Mouse (Mus musculus): ENCODE data around the gene Tmem168. TPM values are rescaled to one million over a fixed set of nuclear protein-coding genes. Genes with fewer than 3 reads are reported as not detected.

Gene Tmem168
- total RNA-seq, 2 experiments from 2014 or later = 17.4 to 19.8 TPM

- DNase-seq (ENCODE audit: low spot score) = no peak
- intact Hi-C loops (cut with DNase I) = no loop called here
Measured at GRCm38 (mm10) chr6:13592729-13593345, 15.1 kb downstream of the Tmem168 start.

- intact Hi-C loops (cut with DNase I) = no loop called here
- no peak for DNase-seq (ENCODE audit: low spot score)
Measured at GRCm38 (mm10) chr6:13586560-13586959, 21.3 kb downstream of the Tmem168 start.

- DNase-seq (ENCODE audit: low spot score) = no peak
- intact Hi-C loops (cut with DNase I) = no loop called here
Measured at GRCm38 (mm10) chr6:13586154-13586553, 21.7 kb downstream of the Tmem168 start.

GRCm38 (mm10) chr6:13584788-13585187 is 23.1 kb downstream of the Tmem168 start:
- intact Hi-C loops (cut with DNase I) = no loop called here
- no peak for DNase-seq (ENCODE audit: low spot score)

GRCm38 (mm10) chr6:13582075-13582474 is 25.8 kb downstream of the Tmem168 start:
- intact Hi-C loops (cut with DNase I) = no loop called here

GRCm38 (mm10) chr6:13565734-13566133 is 42.2 kb downstream of the Tmem168 start:
- no peak for DNase-seq (ENCODE audit: low spot score)
- intact Hi-C loops (cut with DNase I) = loop anchor here (10.0 kb wide), 1 partner anchor 939 kb away; no protein-coding TSS in a partner anchor

More at GRCm38 (mm10) chr6:13582075-13582474, 25.8 kb downstream of the Tmem168 start:
- no peak for DNase-seq (ENCODE audit: low spot score)

GRCm38 (mm10) chr6:13555266-13555665 is 52.6 kb downstream of the Tmem168 start:
- no peak for DNase-seq (ENCODE audit: low spot score)
- intact Hi-C loops (cut with DNase I) = no loop called here

GRCm38 (mm10) chr6:13541761-13542160 is 66.1 kb downstream of the Tmem168 start:
- intact Hi-C loops (cut with DNase I) = no loop called here
- no peak for DNase-seq (ENCODE audit: low spot score)

GRCm38 (mm10) chr6:13537275-13537964 is 70.5 kb downstream of the Tmem168 start:
- DNase-seq (ENCODE audit: low spot score) = no peak
- intact Hi-C loops (cut with DNase I) = no loop called here

Other genes with a start within 250 kb of the Tmem168 start
- 10 to 100 TPM; 11.3 to 12.1 TPM for gene Bmt2, start 69.9 kb upstream of the Tmem168 start, total RNA-seq (2021)
- under 1 TPM; 0.11 to 0.47 TPM for gene Gpr85, start 231.8 kb upstream of the Tmem168 start, total RNA-seq (2021)

Measured in heart, postnatal 25 days (tissue).